In genomic region chr10:80172527-80173292, GRCm38 (mm10) we compare ENCODE assay signal across 8 mouse cellular contexts. TPM values are rescaled to one million over a fixed set of nuclear protein-coding genes. Genes with fewer than 3 reads are reported as not detected.
DNase-seq lines count a peak whose midpoint lies in the region; ATAC-seq and TF ChIP-seq lines count a peak whose summit lies in the region.

Gene 1600002K03Rik (plus strand): TSS chr10:80172944.

- H3K79me2 ChIP-seq in macrophage (ENCODE audit: inconsistent target), result peaks cover 27% of the 10 kb centered on the region

- DNase-seq in T-cell, adult 2 months (ENCODE audit: low spot score), result peak; percentile 92
- peak; percentile 77 to 84 for DNase-seq in gastrocnemius, adult 8-10 months (ENCODE audit: low spot score in 2 of 2)
- DNase-seq in hindbrain, postnatal 0 days (ENCODE audit: low spot score), result peak; percentile 94
- peak; percentile 83 to 86 for DNase-seq in left cerebral cortex, adult 2 months (ENCODE audit: extremely low spot score in 1 of 2, low spot score in 2 of 2)
- peak; percentile 87 to 93 for DNase-seq in right cerebral cortex, adult 2 months (ENCODE audit: low spot score in 2 of 2)
- DNase-seq in urinary bladder, postnatal 10 days (ENCODE audit: low spot score), result peak; percentile 55

- H3K9ac ChIP-seq in hindbrain, postnatal 0 days (replicated peaks; ENCODE audit: low read length), result peak within 1 kb of the TSS; percentile 43

- no peak for TF ChIP-seq CTCF in hindbrain, postnatal 0 days (IDR thresholded peaks at IDR 0.05; ENCODE audit: low read depth)
- no peak for TF ChIP-seq CTCF in left cerebral cortex, adult 2 months (IDR thresholded peaks at IDR 0.05)

- ATAC-seq in common myeloid progenitor, adult 5-6 weeks (replicated peaks; ENCODE audit: low read depth, poor library complexity, severe bottlenecking), result peak; percentile 74
- peak; percentile 79 for ATAC-seq in hindbrain, postnatal 0 days

- peak within 1 kb of the TSS; percentile 81 for H3K27ac ChIP-seq in hindbrain, postnatal 0 days
- peak within 1 kb of the TSS; percentile 99 for H3K27ac ChIP-seq in left cerebral cortex, adult 2 months
- H3K27ac ChIP-seq in macrophage, result peak within 1 kb of the TSS; percentile 95

- H3K9me3 ChIP-seq in hindbrain, postnatal 0 days (ENCODE audit: low read length), result no peaks in the 10 kb centered on the region

- H3K4me3 ChIP-seq in hindbrain, postnatal 0 days (ENCODE audit: low read length), result peak within 1 kb of the TSS; percentile 43
- H3K4me3 ChIP-seq in left cerebral cortex, adult 2 months, result peak within 1 kb of the TSS; percentile 68
- H3K4me3 ChIP-seq in macrophage (ENCODE audit: inconsistent target), result peak within 1 kb of the TSS; percentile 45

- peaks cover 3% of the 10 kb centered on the region for H3K4me1 ChIP-seq in hindbrain, postnatal 0 days (ENCODE audit: insufficient read depth, low read length)

- WGBS in hindbrain, postnatal 0 days, result 9% methylated on average over 35 of the region's 35 CpGs
- WGBS in macrophage (ENCODE audit: missing documents), result 9% methylated on average over 35 of the region's 35 CpGs

- H3K4me2 ChIP-seq in hindbrain, postnatal 0 days (ENCODE audit: low read depth, low read length), result peak within 1 kb of the TSS; percentile 71

- H3K27me3 ChIP-seq in hindbrain, postnatal 0 days (ENCODE audit: insufficient read depth, low read length), result no peaks in the 10 kb centered on the region

- intact Hi-C loops in left cerebral cortex, adult 2 months (cut with DNase I), result loop anchor here (10.0 kb wide), 1 partner anchor 202 kb away; no protein-coding TSS in a partner anchor

- peaks cover 20% of the 10 kb centered on the region; the same call in 1 of the 2 replicates for H3K36me3 ChIP-seq in hindbrain, postnatal 0 days (ENCODE audit: insufficient read depth, low read length)
- peaks cover 17% of the 10 kb centered on the region; the same call in 1 of the 2 replicates for H3K36me3 ChIP-seq in macrophage (ENCODE audit: inconsistent target)

RNA-seq across cellular contexts. Expression of gene 1600002K03Rik, which starts in this region (rescaled TPM):
- 7.8 and 15.6 TPM in 2 replicates for total RNA-seq in common myeloid progenitor, adult 5-6 weeks (2017)
- total RNA-seq in gastrocnemius, adult 8-10 months (2022), result 1 to 10 TPM; 4.3 to 7.8 (median 6.9) TPM
- 2.6 and 3.2 TPM in 2 replicates for total RNA-seq in hindbrain, postnatal 0 days (2014; rRNA removed)
- polyA plus RNA-seq in hindbrain, postnatal 0 days (2015; fragmentation: Nextera tagmentation; extraction: Ambion mirVana), result 4.3 and 4.4 TPM in 2 replicates
- total RNA-seq in left cerebral cortex, adult 2 months (2021), result 1 to 10 TPM; 6.0 to 8.1 TPM
- total RNA-seq in macrophage (2018; cell fraction: chromatin; rRNA removed), result 1 to 10 TPM in 18 of 26 experiments, not detected in 8; 1.4 to 4.6 (median 2.1) TPM
- total RNA-seq in macrophage (2018; cell fraction: cytosol; rRNA removed), result 10 to 100 TPM; 11.6 to 18.9 (median 13.6) TPM
- 1 to 10 TPM in 25 of 26 experiments, not detected in 1; 2.4 to 8.5 (median 4.7) TPM for total RNA-seq in macrophage (2018; cell fraction: nucleus; rRNA removed)
- 4.4 to 19.3 TPM (median 13.3 TPM) in 3 replicates for polyA plus RNA-seq in macrophage (2018)

Comparison
In these comparisons a context has a peak if more than half of its experiments do, and no peak if none do; other contexts are left out.
1. Peak in every context shown above with its lines: DNase-seq, ATAC-seq, H3K4me3 ChIP-seq and H3K27ac ChIP-seq.